Mouse (Mus musculus) adrenal gland, postnatal 14 days (tissue): ENCODE results near the gene Cttnbp2nl. TPM values are rescaled to one million over a fixed set of nuclear protein-coding genes. Genes with fewer than 3 reads are reported as not detected.

Experiments
- DNase-seq: peaks from one replicate; pipeline ENCODE4 v3.0.0; 2021; ENCODE audit warnings: mixed read lengths
- total RNA-seq: library from RNA; stranded (reverse); gene quantifications from 2 replicates; pipeline ENCODE4 v1.2.3, GENCODE M21; 2021

Gene Cttnbp2nl
- total RNA-seq, 1 experiment from 2014 or later = 22.9 TPM

DNA sequence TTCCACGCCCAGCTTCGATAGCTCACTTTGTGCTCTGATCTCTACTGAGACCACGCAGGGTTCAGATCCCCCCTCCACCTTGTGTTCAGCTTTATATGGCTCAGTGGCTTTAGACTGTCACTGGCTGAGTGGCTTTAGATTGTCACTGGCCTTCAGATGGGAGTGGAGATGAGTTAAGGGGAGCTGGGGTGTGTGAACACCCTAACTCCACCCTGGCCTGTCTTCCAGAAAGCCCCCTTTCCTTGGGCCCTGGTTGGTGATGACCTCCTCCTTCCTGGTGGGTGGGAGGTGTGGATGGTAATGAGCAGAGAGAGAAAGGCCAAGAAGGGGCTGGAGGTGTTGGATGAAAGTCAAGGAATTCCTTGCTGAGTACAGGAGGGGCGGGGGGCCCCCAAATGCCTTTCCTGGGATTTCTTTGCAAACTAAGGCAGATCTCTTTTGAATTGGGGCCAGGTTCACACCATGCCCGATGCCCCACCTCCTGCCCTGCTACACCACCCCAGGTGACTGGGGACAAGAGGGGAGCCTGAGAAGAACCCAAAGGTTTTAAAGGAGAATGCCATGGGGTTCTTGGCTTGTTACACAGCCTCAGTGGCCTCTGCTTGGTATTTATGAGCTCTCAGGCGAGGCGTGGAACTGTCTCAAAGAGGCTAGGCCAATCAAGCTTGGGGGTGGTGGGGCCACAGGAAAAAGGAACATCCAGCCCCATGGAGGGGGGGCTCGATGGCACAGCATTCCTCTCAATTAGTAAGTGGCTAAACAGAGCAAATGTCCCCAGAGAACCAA lies 87.7 kb downstream of the Cttnbp2nl start:
- no peak for DNase-seq

DNA sequence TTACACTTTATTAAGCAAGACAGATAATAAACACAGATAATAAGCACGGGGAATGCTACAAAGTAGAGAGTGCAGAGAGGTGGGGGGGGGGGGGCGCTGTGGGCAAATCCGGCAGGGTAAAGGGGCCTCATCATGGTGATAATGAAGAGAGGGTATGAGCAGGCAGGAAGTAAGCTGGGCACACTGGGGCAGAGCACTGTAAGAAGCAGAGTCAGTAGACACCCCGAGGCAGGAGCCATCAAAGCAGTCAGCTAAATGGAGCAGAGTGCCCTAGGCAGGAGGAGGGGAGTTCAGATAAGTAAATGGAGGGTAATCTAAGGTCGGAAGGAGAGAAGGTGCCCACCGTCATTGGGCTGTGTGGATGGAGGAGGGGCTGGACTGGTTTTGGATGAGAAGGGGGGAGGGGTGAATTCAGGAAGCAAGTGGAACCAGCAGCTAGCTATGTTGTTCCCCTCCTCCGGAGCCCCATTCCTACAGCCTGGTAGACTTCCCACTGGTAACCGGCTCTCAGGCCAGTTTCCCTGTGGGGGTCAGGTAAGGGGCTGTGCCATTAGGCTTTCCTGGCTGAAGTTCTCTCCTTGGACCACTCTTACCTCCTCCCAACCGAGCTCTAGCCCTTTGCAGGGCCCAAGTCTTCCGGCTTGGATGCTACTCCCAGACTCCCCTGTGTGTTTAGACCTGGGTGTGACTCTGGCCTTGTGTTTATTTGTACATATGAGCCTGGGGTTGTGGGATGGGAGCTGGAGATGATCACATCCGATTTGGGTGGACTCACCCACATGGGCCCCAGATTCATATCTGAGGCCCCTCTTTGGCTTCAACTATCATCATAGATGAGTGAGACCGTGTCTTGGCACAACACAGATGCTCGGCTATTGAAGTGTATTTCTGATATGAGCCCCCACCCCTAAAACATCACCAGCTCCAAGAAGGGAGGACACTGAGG lies 89.3 kb downstream of the Cttnbp2nl start:
- no peak for DNase-seq

DNA sequence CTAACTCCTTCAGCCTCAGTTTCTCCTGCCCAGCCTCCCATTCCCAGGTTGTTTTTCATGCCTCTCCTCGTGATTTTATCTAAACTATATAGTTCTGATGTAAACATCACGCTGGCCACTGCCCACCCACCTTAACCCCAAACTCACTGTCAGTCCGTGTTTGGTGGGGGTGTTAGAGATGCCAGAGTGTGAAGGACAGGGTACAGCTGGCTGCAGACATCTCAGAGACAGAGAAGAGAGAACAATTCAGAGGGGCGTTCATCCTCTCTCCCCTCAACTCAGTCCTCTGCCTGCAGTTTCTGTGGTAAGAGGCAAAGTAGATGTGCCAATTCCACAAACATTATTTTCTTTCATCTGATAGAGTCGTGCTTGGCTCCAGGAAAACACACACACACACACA lies 90.1 kb downstream of the Cttnbp2nl start:
- DNase-seq = no peak

DNA sequence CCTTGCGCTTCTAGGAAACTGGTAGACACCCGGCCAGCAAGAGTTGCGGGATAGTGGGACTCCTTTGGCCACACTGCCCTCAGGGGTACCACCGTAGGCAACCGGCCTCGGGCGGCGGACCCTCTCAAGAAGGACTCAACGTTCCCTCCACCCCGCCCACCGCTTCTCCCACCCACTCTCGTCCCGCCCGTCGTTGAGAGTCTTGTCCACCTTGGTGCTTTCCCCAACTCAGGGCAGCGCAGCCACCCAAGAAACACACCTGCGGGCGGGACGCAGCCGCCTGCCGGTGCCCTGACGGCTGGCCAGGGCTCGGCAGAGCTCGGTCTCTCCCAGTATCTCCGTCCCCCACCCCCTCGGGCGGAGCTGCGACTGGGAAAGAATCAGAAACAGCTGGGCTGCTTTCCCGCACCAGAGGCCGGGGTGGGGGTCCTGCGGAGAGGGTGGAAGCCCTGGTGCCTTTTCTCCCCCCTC lies 90.8 kb downstream of the Cttnbp2nl start:
- DNase-seq = peak; percentile 45

DNA sequence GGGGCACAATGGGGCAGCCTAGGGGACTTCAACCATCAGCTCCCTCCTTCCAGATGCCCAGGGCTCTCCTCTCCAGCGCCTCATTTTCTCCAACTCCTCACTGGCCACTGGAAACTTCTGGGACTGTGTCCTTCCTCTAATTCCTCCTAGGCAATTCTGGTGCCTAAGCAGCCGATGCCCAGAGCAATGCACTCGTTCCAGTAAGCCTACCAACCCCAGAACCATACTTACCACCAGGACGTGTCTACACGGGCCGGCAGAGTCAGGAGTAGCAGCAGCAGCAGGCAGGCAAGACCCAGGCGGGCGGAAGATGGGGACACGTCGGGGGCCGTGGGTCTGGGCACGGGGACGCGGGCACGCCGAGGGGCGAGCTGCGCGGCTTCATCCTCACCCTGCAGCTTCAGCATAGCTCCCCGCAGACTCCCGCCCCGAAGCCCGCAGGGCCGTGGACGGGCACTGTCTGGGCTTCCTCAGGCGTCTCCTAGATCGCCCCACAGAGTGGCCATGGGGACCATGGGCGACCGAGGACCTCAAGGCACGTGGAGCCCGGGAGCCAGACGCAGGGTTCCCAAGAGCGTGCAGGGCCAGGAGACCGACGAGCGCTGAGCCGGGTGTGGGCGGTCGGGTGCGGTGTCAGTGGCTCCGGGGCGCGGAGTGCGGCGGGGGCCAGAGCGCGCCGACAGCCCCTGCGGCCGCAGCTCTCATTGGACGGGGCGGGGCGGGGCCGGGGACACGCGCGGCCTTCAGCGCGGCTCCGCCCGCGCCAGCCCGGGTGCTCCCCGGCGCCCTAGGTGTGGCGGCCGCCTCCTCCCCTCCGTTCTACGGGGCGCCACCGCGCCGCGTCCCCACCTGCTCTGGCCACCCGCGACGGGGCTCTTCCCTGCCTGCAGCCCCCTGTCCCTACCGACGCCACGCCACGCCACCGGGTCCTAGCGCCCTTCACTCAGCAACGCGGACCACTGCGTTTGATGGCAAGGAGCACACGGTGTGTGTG lies 91.6 kb downstream of the Cttnbp2nl start, which contains the start of gene Wnt2b:
Wnt2b (minus strand) TSS at position 856 of the 994 bp plus-strand sequence.
- DNase-seq = peak; percentile 56

DNA sequence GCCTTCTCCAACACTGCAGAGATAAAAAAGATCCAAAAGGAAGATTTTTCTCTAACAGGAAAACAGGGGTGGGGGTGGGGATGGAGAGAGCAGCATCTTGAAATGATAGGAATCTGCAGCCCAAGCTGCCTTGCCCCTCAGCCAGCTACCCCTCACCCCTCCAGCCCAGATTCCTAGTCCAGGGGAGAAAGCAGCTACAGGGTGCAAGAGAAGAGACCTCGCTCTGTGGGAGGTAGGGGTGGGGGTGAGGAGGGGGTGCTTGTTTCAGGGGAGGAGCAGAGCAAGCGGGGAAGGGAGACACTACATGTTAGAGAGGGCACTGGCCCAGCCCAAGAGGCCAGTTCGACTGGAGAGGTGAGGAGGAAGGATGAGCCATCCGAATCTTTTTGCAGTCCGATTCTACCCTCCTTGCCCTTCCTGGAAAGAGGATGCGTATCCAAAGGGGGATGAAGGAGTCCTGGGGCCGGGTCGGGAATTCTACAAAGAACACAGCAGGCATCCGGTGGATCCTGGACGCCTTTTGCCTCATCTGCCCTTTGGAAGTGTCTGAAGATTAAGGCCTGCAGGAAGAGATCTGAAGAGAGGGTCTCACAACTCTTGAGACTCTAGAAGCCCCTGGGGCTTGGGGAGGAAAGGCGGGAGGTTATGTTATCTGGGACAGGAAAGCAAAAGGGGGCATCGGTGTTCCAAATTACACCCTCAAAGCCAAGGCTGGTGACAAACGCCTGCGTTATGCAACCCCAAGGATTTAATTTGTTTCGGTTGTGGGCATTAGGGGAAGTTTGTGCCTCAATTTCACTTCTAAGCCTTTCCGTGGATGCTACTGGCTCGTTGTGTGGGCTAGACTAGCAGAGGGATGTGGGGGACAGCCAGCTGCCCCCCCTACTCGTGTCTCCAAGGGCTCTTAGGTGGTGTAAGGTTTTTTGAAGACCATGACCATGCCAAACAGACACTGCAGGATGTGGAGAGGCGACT lies 92.6 kb downstream of the Cttnbp2nl start:
- no peak for DNase-seq

DNA sequence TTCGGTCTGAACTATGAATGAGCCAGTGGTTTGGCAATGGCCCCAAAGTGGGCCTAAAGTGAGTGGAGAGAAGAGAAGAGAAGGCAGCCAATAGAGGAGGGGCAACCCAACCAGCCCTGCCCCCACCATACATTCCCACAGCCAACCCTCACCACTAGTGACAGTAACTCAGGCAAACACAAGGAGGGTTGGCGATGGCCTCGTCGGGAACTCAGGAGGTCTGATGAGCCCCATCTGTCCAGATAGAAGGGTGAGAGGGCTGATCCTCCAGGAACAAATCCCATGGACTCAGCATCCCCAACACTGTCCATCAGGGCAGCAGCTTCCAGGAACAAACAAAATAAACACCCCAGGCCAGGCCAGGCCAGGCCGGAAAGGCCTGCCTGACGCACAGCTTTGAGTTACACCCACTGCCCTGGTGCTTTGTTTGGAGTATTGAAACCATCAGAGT lies 96.8 kb downstream of the Cttnbp2nl start:
- DNase-seq = no peak

DNA sequence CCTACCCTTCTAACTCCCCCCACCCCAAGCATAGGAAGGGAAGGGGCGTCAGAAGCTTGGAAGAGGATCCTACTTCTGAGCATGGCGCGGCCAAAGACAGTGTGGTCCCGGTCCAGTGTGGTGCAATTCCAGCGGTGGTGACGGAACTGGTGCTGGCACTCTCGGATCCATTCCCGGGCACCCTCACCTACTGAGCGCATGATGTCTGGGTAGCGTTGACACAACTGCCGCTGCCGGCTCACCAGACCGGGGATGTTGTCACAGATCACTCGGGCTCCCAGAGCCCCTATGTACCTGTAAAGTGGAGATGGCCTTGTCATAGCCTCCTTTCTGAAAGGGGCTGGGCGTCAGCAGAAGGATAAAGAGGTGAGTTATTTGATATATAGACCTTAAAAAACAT lies 98.4 kb downstream of the Cttnbp2nl start:
- no peak for DNase-seq

DNA sequence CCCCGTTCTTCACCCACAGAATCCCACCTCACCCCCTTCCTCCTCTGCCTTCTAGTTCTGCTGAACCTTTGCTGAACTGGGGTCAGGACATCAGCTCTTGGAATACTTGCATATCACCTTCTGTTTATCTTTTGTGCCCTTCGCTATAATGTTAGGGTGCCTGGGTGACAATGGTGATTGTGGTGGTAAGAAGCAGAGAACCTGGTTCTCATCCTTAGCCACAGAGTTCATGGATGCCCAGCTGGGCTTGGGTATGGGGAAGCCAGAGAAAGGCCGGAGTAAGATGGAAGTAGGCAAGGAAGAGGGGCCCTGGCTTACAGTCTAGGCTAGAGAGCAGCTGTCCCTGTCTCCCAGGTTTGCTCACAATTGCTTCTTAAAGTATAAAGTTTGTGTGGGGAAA lies 98.8 kb downstream of the Cttnbp2nl start:
- no peak for DNase-seq

DNA sequence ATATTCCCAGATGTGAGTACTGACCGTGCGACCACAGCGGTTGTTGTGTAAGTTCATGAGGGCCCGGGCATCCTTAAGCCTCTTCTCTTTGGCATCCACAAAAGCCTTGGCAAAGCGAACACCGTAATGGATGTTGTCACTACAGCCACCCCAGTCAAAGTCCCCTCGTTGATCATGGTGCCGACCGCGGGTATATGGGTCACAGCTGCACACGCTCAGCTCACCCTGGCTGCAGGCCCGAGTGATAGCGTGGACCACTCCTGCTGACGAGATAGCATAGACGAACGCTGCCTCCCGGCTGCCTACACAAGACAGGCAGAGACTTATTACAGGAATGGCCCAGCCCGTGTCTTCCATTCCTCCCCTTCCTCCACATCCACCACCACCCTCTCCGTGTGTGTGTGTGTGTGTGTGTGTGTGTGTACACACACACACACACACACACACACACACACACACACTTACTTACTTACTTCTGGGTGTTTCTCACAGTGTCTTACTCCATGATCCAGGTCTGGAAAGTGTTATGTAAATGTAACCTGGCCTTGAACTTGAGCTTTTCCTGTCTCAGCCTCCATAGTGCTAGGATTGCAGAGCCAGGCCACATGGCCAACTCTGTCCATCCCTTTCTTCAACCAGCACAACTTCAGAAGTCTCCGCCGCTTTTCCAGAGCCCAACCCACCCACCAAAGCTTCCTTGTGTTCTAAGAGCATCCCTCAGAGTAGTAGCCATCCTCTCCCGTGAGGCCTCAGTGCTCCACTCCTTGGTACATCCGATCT lies 99.9 kb downstream of the Cttnbp2nl start:
- no peak for DNase-seq

Other genes starting within 250 kb of the Cttnbp2nl start
- gene Mov10, start 234.6 kb downstream of the Cttnbp2nl start, total RNA-seq = 17.8 and 18.4 TPM in 2 replicates
- 38.6 and 42.0 TPM in 2 replicates for gene St7l, start 189.1 kb downstream of the Cttnbp2nl start, total RNA-seq
- gene Capza1, start 188.6 kb downstream of the Cttnbp2nl start, total RNA-seq = 101 and 105 TPM in 2 replicates
- 9.6 and 14.7 TPM in 2 replicates for gene Wnt2b, start 91.2 kb downstream of the Cttnbp2nl start, total RNA-seq
- not detected in 2 replicates for gene 4930564D02Rik, start 13.7 kb upstream of the Cttnbp2nl start, total RNA-seq